Mouse (Mus musculus) MEL (cell line): Measurements from ENCODE around the gene Dram1.

Experiments used
- CHD1 ChIP-seq: IDR thresholded peaks from 2 replicates; pipeline ENCODE4 v1.6.1; 2012; ENCODE audit warnings: low read depth, mild to moderate bottlenecking, inconsistent platforms, low read length, improper control_type of control experiment
- CTCF ChIP-seq, 3 experiments: IDR thresholded peaks in 2 of 3; conservative IDR thresholded peaks in 1 of 3; 2 replicates each; pipeline ENCODE4 v1.5.1; 2011 to 2012; ENCODE audit warnings: low read length in 3 of 3, low read depth in 2 of 3, mild to moderate bottlenecking in 2 of 3, improper control_type of control experiment in 1 of 3, inconsistent platforms in 1 of 3, mixed read lengths in 1 of 3, moderate library complexity in 1 of 3; ENCODE audit not compliant: control insufficient read depth in 1 of 3, insufficient read depth in 1 of 3, poor library complexity in 1 of 3, severe bottlenecking in 1 of 3
- ELF1 ChIP-seq: IDR thresholded peaks from 2 replicates; pipeline ENCODE4 v1.6.1; 2014; ENCODE audit warnings: low read depth, mild to moderate bottlenecking, inconsistent platforms, low read length, improper control_type of control experiment, moderate library complexity
- EP300 ChIP-seq, 2 experiments: IDR thresholded peaks; 2 replicates each; pipeline ENCODE4 v1.6.1; 2011; ENCODE audit warnings: improper control_type of control experiment in 2 of 2, low read length in 2 of 2, low read depth in 1 of 2, mild to moderate bottlenecking in 1 of 2
- MAX ChIP-seq: IDR thresholded peaks from 2 replicates; pipeline ENCODE4 v1.6.1; 2011; ENCODE audit warnings: low read length, improper control_type of control experiment
- NELFE ChIP-seq: IDR thresholded peaks from 2 replicates; pipeline ENCODE4 v1.6.1; 2011; ENCODE audit warnings: low read depth, low read length, improper control_type of control experiment
- NRF1 ChIP-seq: IDR thresholded peaks from 2 replicates; pipeline ENCODE4 v1.6.1; 2014; ENCODE audit warnings: low read depth, mild to moderate bottlenecking, inconsistent platforms, low read length, improper control_type of control experiment, moderate library complexity; ENCODE audit not compliant: poor library complexity, insufficient read depth, severe bottlenecking
- POLR2A ChIP-seq, 2 experiments: IDR thresholded peaks; 2 replicates each; pipeline ENCODE4 v1.6.1; 2011 to 2012; ENCODE audit warnings: low read length in 2 of 2, mild to moderate bottlenecking in 2 of 2, control low read depth in 1 of 2, improper control_type of control experiment in 1 of 2, low read depth in 1 of 2, moderate library complexity in 1 of 2; ENCODE audit not compliant: control insufficient read depth in 1 of 2, insufficient read depth in 1 of 2, poor library complexity in 1 of 2
- UBTF ChIP-seq: IDR thresholded peaks from 2 replicates; pipeline ENCODE4 v1.6.1; 2012; ENCODE audit warnings: low read depth, mild to moderate bottlenecking, inconsistent platforms, low read length, improper control_type of control experiment, moderate library complexity, borderline replicate concordance; ENCODE audit not compliant: insufficient read depth
- ZC3H11A ChIP-seq: IDR thresholded peaks from 2 replicates; pipeline ENCODE4 v1.6.1; 2012; ENCODE audit warnings: low read depth, mild to moderate bottlenecking, inconsistent platforms, low read length, improper control_type of control experiment

- TF ChIP-seq NRF1, result no peak
- no peak for TF ChIP-seq MAX
- peak; percentile 60 to 79 (median 67) for TF ChIP-seq CTCF (IDR thresholded peaks at IDR 0.05 in 2 of 3, conservative IDR thresholded peaks at IDR 0.05 in 1 of 3; ENCODE audit: control insufficient read depth in 1 of 3, insufficient read depth in 1 of 3, low read depth in 2 of 3, low read length in 3 of 3, poor library complexity in 1 of 3, severe bottlenecking in 1 of 3)
- TF ChIP-seq CHD1, result no peak
- TF ChIP-seq EP300 (IDR thresholded peaks at IDR 0.05; ENCODE audit: low read depth in 1 of 2, low read length in 2 of 2), result no peak
- TF ChIP-seq ZC3H11A, result no peak
- no peak for TF ChIP-seq ELF1
- TF ChIP-seq POLR2A (IDR thresholded peaks at IDR 0.05; ENCODE audit: control insufficient read depth in 1 of 2, insufficient read depth in 1 of 2, low read depth in 1 of 2, low read length in 2 of 2, poor library complexity in 1 of 2), result no peak
- no peak for TF ChIP-seq NELFE
- no peak for TF ChIP-seq UBTF
Measured at GRCm38 (mm10) chr10:88371793-88372192, 7.1 kb downstream of the Dram1 start.
